Mouse (Mus musculus): Measurements from ENCODE around the gene Fam198a. TPM values are rescaled to one million over a fixed set of nuclear protein-coding genes. Genes with fewer than 3 reads are reported as not detected.

The Fam198a gene
- polyA plus RNA-seq, 1 experiment from 2014 or later, result 0.45 TPM

Other genes with a start within 250 kb of the Fam198a start
- gene Sec22c, start 245.5 kb upstream of the Fam198a start, polyA plus RNA-seq (2014; fragmentation: Nextera tagmentation; extraction: Ambion mirVana), result 10.7 and 11.8 TPM in 2 replicates
- gene Ss18l2, start 240.7 kb upstream of the Fam198a start, polyA plus RNA-seq (2014; fragmentation: Nextera tagmentation; extraction: Ambion mirVana), result 99.8 and 103 TPM in 2 replicates
- 65.1 and 69.0 TPM in 2 replicates for gene Nktr, start 231.8 kb upstream of the Fam198a start, polyA plus RNA-seq (2014; fragmentation: Nextera tagmentation; extraction: Ambion mirVana)
- 6.2 and 7.8 TPM in 2 replicates for gene Zfp651, start 191.7 kb upstream of the Fam198a start, polyA plus RNA-seq (2014; fragmentation: Nextera tagmentation; extraction: Ambion mirVana)
- gene Klhl40, start 173.4 kb upstream of the Fam198a start, polyA plus RNA-seq (2014; fragmentation: Nextera tagmentation; extraction: Ambion mirVana), result 1.3 and 1.7 TPM in 2 replicates
- not detected in 2 replicates for gene Hhatl, start 158.5 kb upstream of the Fam198a start, polyA plus RNA-seq (2014; fragmentation: Nextera tagmentation; extraction: Ambion mirVana)
- 0.35 and 0.37 TPM in 2 replicates for gene Ccdc13, start 111.5 kb upstream of the Fam198a start, polyA plus RNA-seq (2014; fragmentation: Nextera tagmentation; extraction: Ambion mirVana)
- gene Higd1a, start 92.6 kb upstream of the Fam198a start, polyA plus RNA-seq (2014; fragmentation: Nextera tagmentation; extraction: Ambion mirVana), result 149 and 155 TPM in 2 replicates
- 0.17 and 0.21 TPM in 2 replicates for gene Ackr2, start 52.6 kb upstream of the Fam198a start, polyA plus RNA-seq (2014; fragmentation: Nextera tagmentation; extraction: Ambion mirVana)
- gene Cyp8b1, start 34.7 kb upstream of the Fam198a start, polyA plus RNA-seq (2014; fragmentation: Nextera tagmentation; extraction: Ambion mirVana), result not detected in 2 replicates
- 7.9 and 9.5 TPM in 2 replicates for gene Pomgnt2, start 46.1 kb downstream of the Fam198a start, polyA plus RNA-seq (2014; fragmentation: Nextera tagmentation; extraction: Ambion mirVana)
- 22.6 and 28.6 TPM in 2 replicates for gene Snrk, start 166.3 kb downstream of the Fam198a start, polyA plus RNA-seq (2014; fragmentation: Nextera tagmentation; extraction: Ambion mirVana)